Mouse (Mus musculus): ENCODE measurements around the gene Abca17.
A peak's percentile ranks its signal among the peaks of the same experiment; 100 is the strongest.

Abca17 gene

DNA sequence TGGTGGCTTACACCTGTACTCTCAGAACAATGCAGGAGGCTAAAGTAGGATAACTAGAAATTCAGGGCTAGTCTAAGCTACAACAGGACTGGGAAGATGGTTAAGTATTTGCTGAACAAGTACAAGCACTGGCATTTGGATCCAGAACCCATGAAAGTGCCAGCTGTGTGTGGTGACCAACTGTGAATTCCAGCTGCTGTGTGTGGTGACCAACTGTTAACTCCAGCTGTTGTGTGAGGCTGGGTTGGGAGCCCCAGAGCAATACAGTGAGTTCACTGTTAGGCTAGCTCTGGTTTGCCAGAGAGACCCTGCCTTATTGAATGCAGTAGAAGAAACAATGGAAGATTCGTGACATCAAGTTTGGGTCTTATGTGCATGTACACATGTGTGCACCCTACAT, 114.4 kb downstream of the Abca17 start:
- DNase-seq, result no peak

DNA sequence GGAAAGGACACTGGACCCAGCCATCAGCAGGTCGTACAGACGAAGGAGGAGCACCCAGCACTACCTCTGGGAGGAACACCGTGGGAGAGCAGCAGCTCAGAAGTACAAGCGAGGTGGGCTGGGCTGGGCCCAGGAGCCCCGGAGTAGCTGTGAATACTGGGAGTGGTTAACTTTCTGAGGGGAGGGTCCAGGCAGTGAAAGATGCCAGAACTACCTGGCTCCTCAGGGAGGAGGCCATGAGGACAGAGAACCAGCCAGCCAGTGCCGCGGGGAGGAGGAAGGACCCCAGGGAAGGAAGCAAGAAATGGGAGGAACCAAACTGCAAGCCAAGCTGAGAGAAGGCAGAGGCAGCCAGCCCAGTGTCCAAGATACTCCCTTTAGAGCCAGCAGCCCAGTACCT, 122.9 kb downstream of the Abca17 start:
- no peak for DNase-seq

DNA sequence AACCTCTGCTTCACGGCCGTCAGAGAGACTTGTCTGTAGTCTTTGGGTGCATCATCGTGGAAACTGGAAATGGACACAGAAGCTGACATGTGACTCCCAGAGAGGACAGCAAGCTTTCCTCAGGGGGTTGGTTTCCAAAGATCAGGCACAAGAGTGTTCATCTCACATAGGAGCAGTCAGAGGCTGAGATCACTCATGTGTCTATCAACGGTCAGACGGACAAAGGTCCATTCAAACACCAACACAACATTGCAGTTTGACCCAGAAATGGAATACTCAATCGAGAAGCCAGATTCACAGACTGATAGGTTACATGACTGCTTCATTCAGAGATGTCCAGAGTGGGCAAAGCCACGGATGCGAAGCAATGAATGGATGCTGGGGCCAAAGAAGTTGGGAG, 124.1 kb downstream of the Abca17 start:
- DNase-seq, result no peak

DNA sequence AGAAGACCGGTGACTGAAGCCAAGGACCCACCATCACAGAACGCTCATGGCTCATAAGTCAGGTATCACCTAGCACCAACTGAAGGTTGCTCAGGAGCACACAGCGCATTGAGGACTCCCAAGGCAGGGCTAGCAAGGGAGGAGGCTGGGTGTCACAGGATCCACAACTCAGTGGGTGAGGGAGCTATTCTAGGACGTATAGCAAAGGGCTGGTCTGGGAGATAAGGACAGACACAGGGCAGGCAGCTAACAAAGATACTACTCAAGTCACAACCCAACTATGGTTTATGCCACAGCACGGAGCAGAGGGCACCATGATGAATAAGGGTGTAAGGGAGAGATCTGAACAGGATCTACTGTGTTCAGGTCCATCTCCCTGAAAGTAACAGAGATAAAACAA, 125.0 kb downstream of the Abca17 start:
- no peak for DNase-seq

DNA sequence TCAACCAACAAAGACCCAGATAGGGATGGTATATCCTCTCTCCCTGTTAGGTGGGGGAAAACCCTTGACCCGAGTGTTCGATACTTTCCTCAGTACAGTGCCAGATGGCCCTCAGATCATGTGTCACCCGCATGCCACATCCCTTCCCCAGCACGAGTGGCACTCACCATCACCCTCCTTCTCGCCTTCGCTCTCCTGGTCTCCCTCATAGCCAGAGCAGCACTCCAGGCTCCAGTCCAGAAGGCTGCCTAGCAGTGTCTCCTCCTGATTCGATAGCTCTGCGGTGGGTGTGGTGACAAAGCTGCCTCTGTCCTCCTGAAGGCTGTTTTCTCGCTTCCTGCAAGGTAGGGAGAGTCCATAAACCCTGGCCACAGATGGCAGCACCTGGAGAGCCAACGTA, 126.1 kb downstream of the Abca17 start:
- DNase-seq, result no peak

DNA sequence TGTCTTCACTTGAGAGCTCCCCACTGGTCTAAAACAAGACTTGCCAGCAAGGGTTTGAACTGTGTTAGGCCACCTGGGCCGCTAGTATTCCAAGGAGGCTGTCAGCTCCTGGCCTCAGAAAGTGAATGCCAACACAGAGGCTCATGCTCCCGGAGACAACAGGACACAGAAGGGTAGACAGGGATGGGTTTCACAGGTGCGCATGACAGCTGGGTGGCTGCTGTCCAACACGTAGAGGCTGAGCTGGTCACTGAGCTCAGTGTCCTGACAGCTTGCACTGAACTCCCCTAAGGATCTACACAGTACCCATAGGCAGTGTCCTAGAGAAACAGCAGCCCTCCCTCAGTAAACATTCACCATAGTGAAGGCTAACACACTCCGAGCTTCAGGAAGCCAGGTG, 127.4 kb downstream of the Abca17 start:
- no peak for DNase-seq

DNA sequence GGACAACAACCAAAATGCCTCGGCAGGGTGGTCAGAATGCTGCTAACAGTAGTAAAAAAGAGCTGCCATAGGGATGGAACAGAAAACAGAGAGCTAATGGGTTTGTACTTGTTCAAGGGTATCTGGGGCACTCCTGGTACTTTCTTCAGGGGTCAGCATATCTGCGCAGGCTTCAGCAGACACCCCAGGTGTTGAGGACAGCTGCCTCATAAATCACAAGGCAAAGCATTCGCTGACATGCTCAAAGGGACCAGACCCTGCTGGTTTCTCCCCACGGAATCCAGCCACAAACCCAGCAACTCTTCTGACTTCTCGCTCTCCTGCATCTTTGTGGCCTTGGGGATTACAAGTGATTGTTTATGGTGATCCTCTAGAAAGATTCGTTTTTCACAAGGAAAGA, 128.2 kb downstream of the Abca17 start:
- DNase-seq, result no peak

DNA sequence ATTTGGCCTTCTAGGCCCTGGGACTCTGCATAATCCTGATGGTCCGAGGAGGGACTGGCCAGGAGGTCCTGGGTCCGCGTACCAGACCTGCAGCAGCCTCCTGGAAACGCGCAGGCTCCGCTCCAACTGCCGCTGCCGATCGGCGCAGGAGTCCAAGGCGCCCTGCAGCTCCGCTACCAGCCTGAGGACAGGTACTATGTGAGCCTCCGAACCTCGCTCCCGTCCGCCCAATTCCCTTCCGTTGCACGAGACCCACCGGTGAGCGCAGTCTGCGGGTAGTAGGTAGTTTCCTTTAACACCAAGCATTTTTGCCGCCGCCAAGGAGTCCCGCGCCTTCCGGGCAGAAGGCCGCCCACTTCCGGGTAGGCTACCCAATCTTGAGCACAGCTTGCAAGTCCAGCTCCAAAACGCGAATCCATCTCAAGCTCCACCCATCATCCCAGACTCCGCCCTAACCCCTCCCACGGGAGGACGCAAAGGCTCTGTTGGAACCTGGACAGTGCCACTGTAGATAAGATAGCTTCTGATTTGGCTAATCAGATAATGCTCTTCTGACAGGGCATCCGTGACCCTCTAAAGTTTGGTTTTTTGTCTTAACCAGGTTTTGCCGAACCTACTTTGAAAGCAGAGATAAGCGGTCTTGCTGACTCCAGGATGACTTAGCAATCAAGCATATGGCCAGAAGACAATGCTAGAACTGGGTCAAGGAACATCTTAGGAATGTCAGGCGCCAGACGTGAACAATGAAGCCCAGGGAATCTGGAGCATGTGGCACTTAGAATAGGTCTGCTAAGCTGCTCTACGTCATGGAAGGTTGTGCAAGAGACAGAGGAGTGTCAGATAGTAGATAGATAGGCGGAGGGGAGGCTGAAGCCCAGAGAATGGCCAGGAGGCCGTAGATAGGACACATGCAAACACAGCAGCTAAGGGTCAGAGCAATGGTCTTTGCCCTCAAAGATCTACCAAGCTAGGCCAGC, 130.1 kb downstream of the Abca17 start, which contains the start of gene Tedc2:
Gene Tedc2, minus strand, starts transcription at position 417 of the 977 bp plus-strand sequence.
- peak; percentile 92 for DNase-seq

DNA sequence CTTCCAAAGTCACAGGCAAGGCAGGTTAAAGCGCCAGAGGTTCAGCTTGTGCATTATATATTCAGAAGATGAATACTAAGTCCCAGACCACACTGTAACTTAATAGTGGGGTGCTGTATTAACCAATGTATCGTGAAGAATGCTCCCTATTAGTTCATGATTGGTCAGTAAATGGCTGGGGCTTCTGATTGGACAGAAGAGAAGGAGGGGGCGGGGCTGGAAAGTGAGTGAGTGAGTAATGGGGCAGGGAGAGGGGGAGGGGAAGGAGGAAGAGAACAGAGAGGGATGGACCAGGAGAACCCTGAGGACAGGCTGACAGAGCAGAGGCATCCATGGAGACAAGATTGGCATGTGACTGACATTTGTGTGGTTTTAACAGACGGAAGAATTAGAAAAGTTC, 134.0 kb downstream of the Abca17 start:
- DNase-seq, result no peak
